Mouse (Mus musculus) macrophage (primary cell): ENCODE measurements around the gene AW549877. TPM values are rescaled to one million over a fixed set of nuclear protein-coding genes. Genes with fewer than 3 reads are reported as not detected.
A peak's percentile ranks its signal among the peaks of the same experiment; 100 is the strongest.

Experiments
- H3K27ac ChIP-seq: fragments of 350-480 bp; formaldehyde crosslinking; 2 replicates; pipeline ENCODE4 v1.9.0; 2021
- H3K36me3 ChIP-seq: fragments of 350-480 bp; formaldehyde crosslinking; 2 replicates; pipeline ENCODE4 v1.9.0; 2021; ENCODE audit errors: inconsistent target
- H3K4me3 ChIP-seq: fragments of 350-480 bp; formaldehyde crosslinking; 2 replicates; pipeline ENCODE4 v1.9.0; 2021; ENCODE audit errors: inconsistent target
- H3K79me2 ChIP-seq: fragments of 350-480 bp; formaldehyde crosslinking; 2 replicates; pipeline ENCODE4 v1.9.0; 2021; ENCODE audit errors: inconsistent target
- WGBS: methylation state at CpG from one replicate; pipeline ENCODE4 v1.1.7; 2026; ENCODE audit warnings: inconsistent platforms; ENCODE audit not compliant: missing documents; 5-methylcytosine and 5-hydroxymethylcytosine counted together
- polyA plus RNA-seq: library from polyadenylated mRNA; stranded (reverse); fragments of 250-400 nt; gene quantifications from 3 replicates; pipeline ENCODE4 v1.2.4, GENCODE M21; 2018; ENCODE audit warnings: inconsistent platforms
- total RNA-seq, 78 experiments: library from RNA; depleted of rRNA; stranded (reverse); fragments of 250-400 nt; gene quantifications; 1 replicate in 9 of 78; 2 replicates in 24 of 78; 3 replicates in 43 of 78; 4 replicates in 2 of 78; pipeline ENCODE4 v1.2.4; 2018; ENCODE audit warnings: inconsistent platforms in 56 of 78

Gene AW549877
- 100 to 1,000 TPM in 14 of 26 experiments, 10 to 100 TPM in 12; 61.5 to 189 (median 101) TPM for total RNA-seq (2018; cell fraction: chromatin; rRNA removed)
- total RNA-seq (2018; cell fraction: cytosol; rRNA removed), result 10 to 100 TPM; 16.2 to 37.2 (median 29.8) TPM
- total RNA-seq (2018; cell fraction: nucleus; rRNA removed), result 100 to 1,000 TPM in 8 of 26 experiments, 10 to 100 TPM in 18; 57.9 to 194 (median 86.7) TPM
- 16.8 to 41.7 TPM (median 25.7 TPM) in 3 replicates for polyA plus RNA-seq

GRCm38 (mm10) chr15:3995448-3996266 lies at the start of gene AW549877:
Gene AW549877 (minus strand): TSS chr15:3995744.
- Histone ChIP-seq H3K79me2 (peaks cover 45% of the 10 kb centered on the region), H3K36me3 (peaks cover 16% of the 10 kb centered on the region; the same call in 1 of the 2 replicates), H3K4me3 (peak within 1 kb of the TSS; percentile 57), H3K27ac (peak within 1 kb of the TSS; percentile 90)
- under 1% methylated on average over 47 of the region's 61 CpGs for WGBS

DNA sequence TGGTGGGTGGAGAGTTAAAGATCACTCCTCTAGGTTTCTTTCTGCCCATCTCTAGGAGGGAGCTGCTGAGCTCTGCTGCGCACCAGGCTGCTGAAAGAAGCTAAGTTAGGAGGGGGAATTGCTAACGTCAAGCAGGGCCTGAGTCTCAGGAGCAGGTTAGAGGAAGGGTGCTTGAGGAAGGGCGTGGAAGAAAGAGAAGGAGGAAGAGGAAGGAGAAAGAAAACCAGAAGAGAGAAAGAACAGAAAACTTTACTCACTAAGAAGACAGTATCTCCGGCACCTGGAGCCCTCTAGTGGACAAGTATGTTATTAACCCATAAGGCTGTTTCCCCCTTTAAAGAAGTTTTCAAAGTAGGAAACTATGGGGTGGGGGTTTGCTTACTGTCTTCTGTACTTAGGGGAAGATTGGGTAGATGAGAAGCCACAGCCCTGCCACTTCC lies 47.5 kb upstream of the AW549877 start:
- WGBS, result 24% methylated on average over 4 of the region's 4 CpGs
- H3K27ac ChIP-seq, result no peak overlapping the region
- peaks cover 44% of the 10 kb centered on the region for H3K36me3 ChIP-seq
- H3K4me3 ChIP-seq, result no peak overlapping the region
- no peaks in the 10 kb centered on the region; the same call in 1 of the 2 replicates for H3K79me2 ChIP-seq

DNA sequence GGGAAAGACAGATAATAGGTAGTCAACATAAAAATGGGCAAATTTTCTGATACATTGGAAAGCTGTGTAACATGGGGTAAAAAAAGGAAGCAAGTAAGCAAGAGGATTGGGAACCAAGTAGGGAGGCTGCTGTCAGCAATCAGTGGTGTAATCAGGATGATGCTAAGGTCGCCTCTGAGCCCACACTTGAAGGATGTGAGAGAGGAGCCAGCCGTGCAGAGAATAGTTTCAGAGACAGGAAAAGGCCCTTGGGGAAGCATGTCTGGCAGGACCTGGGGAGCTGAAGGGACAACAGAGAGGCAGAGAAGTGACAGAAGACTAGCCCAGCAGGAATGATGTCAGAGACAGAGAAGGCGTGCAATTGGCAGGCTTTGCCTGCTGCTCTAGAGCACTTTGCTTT lies 46.9 kb upstream of the AW549877 start:
- 47% methylated on average over 3 of the region's 3 CpGs for WGBS
- Histone ChIP-seq H3K79me2 (no peaks in the 10 kb centered on the region; the same call in 1 of the 2 replicates), H3K36me3 (peaks cover 45% of the 10 kb centered on the region), H3K4me3 (no peak overlapping the region), H3K27ac (no peak overlapping the region)

DNA sequence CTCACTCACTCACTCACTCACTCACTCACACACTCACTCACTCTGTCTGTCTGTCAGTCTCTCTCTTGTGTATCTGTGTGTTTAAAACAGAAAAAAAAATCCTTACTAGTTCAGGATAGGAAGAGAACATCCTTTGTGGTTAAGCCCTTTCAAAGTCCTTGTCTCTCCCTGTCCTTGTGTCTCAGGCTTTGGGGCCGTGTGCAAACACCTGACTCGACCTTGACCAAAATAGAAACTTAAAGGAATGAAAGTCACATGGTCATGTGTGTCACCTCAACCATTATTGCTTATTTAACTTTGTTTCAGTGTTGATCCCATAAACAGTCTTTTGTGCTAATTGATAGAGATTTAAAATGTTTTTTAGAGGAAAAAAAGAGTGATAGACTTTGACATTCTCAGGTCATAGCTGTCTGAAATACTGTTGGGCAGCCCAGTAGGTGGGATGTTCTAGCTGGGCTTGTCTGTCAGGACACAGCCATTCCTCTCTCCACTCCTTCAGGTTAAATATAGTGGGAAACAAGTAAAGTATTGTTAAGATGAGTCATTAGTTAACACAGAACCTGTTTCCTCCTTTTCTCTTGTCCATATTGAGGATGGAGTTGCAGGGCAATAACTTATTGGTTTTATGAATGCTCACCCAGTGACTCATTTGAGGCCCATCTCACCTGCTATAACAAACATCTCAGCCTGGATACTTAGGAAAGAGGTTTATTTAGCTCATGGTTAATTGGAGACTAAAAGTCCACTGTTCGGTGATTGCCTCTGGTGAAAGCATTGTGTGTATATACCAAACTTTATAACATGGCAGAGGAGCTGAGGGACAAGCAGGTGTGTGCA lies 37.8 kb upstream of the AW549877 start:
- Histone ChIP-seq H3K27ac (no peak overlapping the region), H3K79me2 (peaks cover 76% of the 10 kb centered on the region), H3K4me3 (no peak overlapping the region), H3K36me3 (peaks cover 34% of the 10 kb centered on the region)
- 72% methylated on average over 3 of the region's 3 CpGs for WGBS

GRCm38 (mm10) chr15:4028960-4029359 lies 33.4 kb upstream of the AW549877 start:
- Histone ChIP-seq H3K4me3 (no peak overlapping the region), H3K36me3 (no peaks in the 10 kb centered on the region), H3K27ac (no peak overlapping the region), H3K79me2 (peaks cover 66% of the 10 kb centered on the region)

DNA sequence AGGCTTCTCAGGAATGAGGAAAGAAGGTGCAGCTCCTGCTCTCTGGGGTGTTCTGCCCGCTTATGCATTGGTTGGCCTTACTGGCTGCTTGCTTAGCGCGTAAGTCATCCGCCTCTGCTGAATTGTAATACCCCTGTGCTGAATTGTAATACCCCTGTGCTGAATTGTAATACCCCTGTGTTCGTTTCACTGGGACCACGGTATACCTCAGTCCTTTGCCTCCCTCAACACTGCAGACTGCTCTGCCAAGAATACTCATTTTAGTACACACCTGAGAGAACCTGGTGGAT lies 32.8 kb upstream of the AW549877 start:
- Histone ChIP-seq H3K27ac (no peak overlapping the region), H3K36me3 (no peaks in the 10 kb centered on the region), H3K4me3 (no peak overlapping the region), H3K79me2 (peaks cover 60% of the 10 kb centered on the region)
- 94% methylated on average over 6 of the region's 6 CpGs for WGBS

GRCm38 (mm10) chr15:4027671-4028410 lies 32.3 kb upstream of the AW549877 start:
- Histone ChIP-seq H3K27ac (peak overlapping the region; percentile 81), H3K79me2 (peaks cover 55% of the 10 kb centered on the region), H3K4me3 (peak overlapping the region; percentile 57), H3K36me3 (no peaks in the 10 kb centered on the region)
- WGBS, result 13% methylated on average over 6 of the region's 6 CpGs

- peak overlapping the region; percentile 81 for H3K27ac ChIP-seq
- 2% methylated on average over 52 of the region's 65 CpGs for WGBS
Measured at GRCm38 (mm10) chr15:4026831-4027584, 31.5 kb upstream of the AW549877 start.

DNA sequence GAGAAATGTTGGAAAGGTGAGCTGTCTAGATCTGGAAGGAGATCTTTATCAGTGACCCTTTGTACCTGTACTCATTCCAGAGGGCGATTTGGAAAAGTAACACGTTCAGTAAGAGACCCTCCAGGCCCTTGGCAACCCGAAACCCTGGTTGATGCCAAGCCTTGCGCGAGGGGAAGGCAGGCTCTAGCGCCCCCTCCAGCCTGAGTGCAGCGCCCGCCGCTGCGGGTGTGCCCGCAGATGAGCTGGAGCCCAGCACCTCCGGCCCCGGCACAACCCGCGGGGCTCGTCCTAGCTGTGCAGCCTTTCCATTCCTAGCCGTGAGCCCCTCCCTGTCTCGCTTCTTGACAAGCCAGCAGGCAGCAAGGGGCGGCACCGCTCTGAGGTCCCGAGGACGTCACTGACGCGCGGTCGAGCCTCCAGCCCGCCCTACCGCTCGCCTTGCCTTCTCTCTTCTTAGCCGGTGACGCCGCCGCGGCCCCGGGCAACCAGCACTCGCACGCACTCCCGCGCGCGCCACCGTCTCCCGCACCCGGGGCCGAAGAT lies 30.8 kb upstream of the AW549877 start, which contains the start of gene Oxct1:
Gene Oxct1 (plus strand): TSS at position 153 of the 543 bp plus-strand sequence.
- peaks cover 40% of the 10 kb centered on the region for H3K79me2 ChIP-seq
- WGBS, result 1% methylated on average over 45 of the region's 45 CpGs
- peak within 1 kb of the TSS; percentile 81 for H3K27ac ChIP-seq
- H3K36me3 ChIP-seq, result no peaks in the 10 kb centered on the region
- peak within 1 kb of the TSS; percentile 57 for H3K4me3 ChIP-seq

More at GRCm38 (mm10) chr15:4026831-4027584, 31.5 kb upstream of the AW549877 start:
- Histone ChIP-seq H3K4me3 (peak overlapping the region; percentile 57), H3K36me3 (no peaks in the 10 kb centered on the region), H3K79me2 (peaks cover 47% of the 10 kb centered on the region)

DNA sequence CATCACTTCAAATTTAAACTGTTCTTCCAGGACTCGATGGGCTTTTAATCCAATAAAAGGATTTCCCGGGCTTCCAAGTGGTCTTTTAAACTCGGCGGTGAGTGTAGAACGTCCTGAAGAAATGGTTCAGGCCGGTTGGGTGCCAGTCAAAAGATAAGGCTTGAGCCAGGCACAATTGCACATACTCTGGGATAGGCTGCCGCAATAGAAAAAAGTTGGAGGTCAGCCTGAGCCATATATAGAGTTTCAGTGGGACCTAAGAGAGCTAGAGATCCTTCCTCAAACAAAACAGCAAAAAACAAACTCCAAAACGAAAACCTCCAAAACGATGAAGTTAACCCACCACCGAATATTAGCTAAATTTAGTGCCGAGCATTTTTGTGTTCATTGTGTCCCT lies 30.0 kb upstream of the AW549877 start:
- H3K4me3 ChIP-seq, result no peak overlapping the region
- WGBS, result 74% methylated on average over 10 of the region's 11 CpGs
- no peaks in the 10 kb centered on the region for H3K36me3 ChIP-seq
- H3K27ac ChIP-seq, result peak overlapping the region; percentile 68
- peaks cover 32% of the 10 kb centered on the region for H3K79me2 ChIP-seq

DNA sequence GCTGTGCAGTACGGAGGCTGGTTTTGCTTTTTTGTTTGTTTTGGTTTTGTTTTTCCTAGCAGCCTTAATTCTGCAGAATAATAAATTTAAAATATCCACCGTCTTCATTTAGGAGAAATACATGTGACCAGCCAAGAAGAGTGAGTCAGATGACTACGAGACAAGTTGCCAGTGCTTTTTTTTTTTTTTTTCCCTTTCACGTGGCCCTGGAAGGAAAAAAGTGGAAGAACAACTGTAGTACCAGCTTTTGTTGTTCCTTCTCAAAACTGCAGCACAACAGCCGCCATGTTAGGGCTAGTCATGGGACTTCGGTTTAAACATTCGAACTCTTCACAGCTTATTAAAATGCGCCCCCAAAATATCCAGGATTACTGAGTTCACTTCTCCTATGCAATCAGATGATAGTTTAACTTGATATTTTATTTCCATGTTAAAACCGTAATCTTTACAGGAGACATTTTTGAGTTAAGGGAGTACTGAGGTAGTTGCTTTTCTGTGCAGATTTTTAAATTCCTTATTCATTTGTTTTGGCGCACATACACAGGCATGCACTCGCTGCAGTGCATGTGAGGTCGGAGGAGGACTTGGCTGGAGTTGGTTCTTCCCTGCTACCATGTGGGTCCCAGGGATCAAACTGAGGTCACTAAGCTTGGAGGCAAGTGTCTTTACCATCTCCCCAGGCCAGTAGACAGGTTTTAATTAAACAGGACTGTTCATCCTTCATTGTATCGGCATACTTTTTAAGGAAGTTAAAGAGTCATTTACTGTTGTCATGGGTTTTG lies 29.4 kb upstream of the AW549877 start:
- 73% methylated on average over 13 of the region's 13 CpGs for WGBS
- peak overlapping the region; percentile 68 for H3K27ac ChIP-seq

DNA sequence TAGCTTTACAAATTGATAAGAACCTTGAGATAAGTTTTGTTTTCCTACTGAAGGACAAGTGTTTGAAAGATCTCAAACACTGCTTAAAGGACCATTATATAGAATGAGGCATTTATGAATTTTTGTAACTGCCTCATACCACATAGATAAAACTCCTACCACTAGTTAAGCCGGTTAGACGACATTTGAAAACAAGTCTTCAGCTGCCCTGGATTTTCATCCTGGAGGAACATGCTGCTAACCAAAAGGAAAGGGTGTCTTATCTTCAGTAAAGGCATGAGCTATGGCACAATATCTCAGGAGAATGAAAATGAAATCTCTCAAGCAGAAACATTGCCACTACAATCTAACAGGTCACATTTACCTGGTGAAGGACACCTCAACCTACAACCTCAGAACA lies 28.2 kb upstream of the AW549877 start:
- peaks cover 14% of the 10 kb centered on the region for H3K79me2 ChIP-seq
- no peak overlapping the region for H3K27ac ChIP-seq
- no peaks in the 10 kb centered on the region for H3K36me3 ChIP-seq
- no peak overlapping the region for H3K4me3 ChIP-seq
- WGBS, result 100% methylated on average over 2 of the region's 2 CpGs

More for the DNA sequence above, 29.4 kb upstream of the AW549877 start:
- no peak overlapping the region for H3K4me3 ChIP-seq
- no peaks in the 10 kb centered on the region for H3K36me3 ChIP-seq
- H3K79me2 ChIP-seq, result peaks cover 26% of the 10 kb centered on the region

GRCm38 (mm10) chr15:4020711-4021110 lies 25.2 kb upstream of the AW549877 start:
- WGBS, result 87% methylated on average over 4 of the region's 4 CpGs
- Histone ChIP-seq H3K36me3 (no peaks in the 10 kb centered on the region), H3K27ac (no peak overlapping the region), H3K4me3 (no peak overlapping the region), H3K79me2 (no peaks in the 10 kb centered on the region)
